Mouse (Mus musculus) CH12.LX (cell line): ENCODE results near the gene Ylpm1.

Experiments
- CTCF ChIP-seq, 2 experiments: IDR thresholded peaks in 1 of 2; conservative IDR thresholded peaks in 1 of 2; 2 replicates each; pipeline ENCODE4 v1.5.1; 2011 to 2012; ENCODE audit warnings: low read depth in 2 of 2, low read length in 2 of 2, improper control_type of control experiment in 1 of 2, inconsistent platforms in 1 of 2, mild to moderate bottlenecking in 1 of 2, moderate library complexity in 1 of 2
- E2F4 ChIP-seq: IDR thresholded peaks from 2 replicates; pipeline ENCODE4 v1.6.1; 2011; ENCODE audit warnings: low read depth, low read length, improper control_type of control experiment; ENCODE audit not compliant: insufficient replicate concordance
- ELF1 ChIP-seq: IDR thresholded peaks from 2 replicates; pipeline ENCODE4 v1.6.1; 2014; ENCODE audit warnings: low read depth, mild to moderate bottlenecking, inconsistent platforms, low read length, improper control_type of control experiment
- EP300 ChIP-seq: IDR thresholded peaks from 2 replicates; pipeline ENCODE4 v1.6.1; 2011; ENCODE audit warnings: low read length, improper control_type of control experiment
- KAT2A ChIP-seq: IDR thresholded peaks from 2 replicates; pipeline ENCODE4 v1.6.1; 2012; ENCODE audit warnings: low read length, improper control_type of control experiment, inconsistent platforms; ENCODE audit not compliant: insufficient replicate concordance
- NRF1 ChIP-seq: IDR thresholded peaks from 2 replicates; pipeline ENCODE4 v1.6.1; 2014; ENCODE audit warnings: low read depth, mild to moderate bottlenecking, inconsistent platforms, low read length, improper control_type of control experiment, moderate library complexity
- TBP ChIP-seq: conservative IDR thresholded peaks from 2 replicates; pipeline ENCODE4 v1.6.1; 2011; ENCODE audit warnings: low read depth, low read length, improper control_type of control experiment

- TF ChIP-seq CTCF (conservative IDR thresholded peaks at IDR 0.05 in 1 of 2, IDR thresholded peaks at IDR 0.05 in 1 of 2; ENCODE audit: low read depth in 2 of 2, low read length in 2 of 2), result no peak
- no peak for TF ChIP-seq NRF1
- no peak for TF ChIP-seq TBP
- no peak for TF ChIP-seq ELF1
- TF ChIP-seq EP300, result no peak
- TF ChIP-seq KAT2A, result no peak
- no peak for TF ChIP-seq E2F4
Measured at GRCm38 (mm10) chr12:84996501-84997398, 629 bp downstream of the Ylpm1 start.
